Mouse (Mus musculus): ENCODE data around the gene Atoh7.

The Atoh7 gene

DNA sequence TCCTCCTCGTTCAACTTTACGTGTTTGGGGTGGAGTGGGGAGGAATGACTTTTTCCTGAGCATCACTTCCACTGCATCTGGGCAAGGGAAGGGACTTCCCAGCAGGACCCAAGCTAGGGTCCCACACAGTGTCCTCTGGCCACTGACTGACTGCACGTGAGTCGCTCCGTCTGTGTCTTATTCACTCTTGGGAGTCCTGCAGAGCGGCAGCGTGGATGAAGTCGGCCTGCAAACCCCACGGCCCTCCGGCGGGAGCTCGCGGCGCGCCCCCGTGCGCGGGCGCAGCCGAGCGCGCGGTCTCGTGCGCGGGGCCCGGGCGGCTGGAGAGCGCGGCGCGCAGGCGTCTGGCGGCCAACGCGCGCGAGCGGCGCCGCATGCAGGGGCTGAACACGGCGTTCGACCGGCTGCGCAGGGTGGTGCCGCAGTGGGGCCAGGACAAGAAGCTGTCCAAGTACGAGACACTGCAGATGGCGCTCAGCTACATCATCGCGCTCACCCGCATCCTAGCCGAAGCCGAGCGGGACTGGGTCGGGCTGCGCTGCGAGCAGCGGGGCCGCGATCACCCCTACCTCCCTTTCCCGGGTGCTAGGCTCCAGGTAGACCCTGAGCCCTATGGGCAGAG lies 601 bp downstream of the Atoh7 start:
- peak; percentile 43 for DNase-seq

DNA sequence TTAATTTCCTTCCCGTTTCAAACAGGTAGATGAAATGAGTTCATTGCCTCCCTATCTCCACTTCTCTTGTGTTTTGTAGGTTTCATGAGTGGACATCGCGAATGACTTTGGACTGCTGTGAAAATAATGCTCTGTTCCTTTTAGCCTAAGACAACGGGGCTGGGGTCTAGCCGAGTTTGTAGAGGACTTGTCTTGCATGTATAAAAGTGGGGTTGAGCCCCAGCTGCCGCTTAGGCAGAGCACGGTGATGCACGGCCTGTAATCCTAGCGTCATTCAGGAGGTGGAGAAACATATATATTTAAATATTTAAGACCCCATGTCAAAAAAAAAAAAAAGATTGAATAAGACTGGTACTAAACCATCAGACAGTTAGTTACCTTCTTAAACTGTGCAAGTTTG lies 1.2 kb downstream of the Atoh7 start:
- DNase-seq = no peak

DNA sequence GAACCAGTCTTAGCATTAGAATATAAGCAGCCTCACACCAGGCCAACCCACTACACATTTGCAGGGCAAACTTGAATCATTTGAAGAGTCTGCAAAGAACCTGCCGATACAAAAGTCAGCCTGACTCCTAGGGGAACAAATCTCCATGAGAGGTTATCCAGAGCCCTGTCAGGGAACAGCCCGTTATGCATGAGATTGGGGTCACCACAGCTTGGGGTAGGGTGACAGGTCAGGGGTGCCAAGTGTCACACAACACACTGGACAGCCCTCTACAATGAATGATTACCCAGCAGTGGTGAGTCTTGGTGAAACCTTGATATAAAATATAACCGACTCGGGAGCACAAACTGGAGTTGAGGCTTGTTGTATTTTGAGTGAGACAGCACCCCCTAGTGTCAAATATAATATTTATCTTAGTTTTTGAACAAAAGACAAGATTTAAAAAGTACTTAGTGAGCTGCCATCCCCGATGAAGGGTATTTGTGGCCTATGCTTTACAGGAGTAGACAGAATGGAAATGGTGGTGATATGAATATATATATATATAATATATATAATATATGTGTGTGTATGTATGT lies 13.7 kb downstream of the Atoh7 start:
- DNase-seq = no peak

DNA sequence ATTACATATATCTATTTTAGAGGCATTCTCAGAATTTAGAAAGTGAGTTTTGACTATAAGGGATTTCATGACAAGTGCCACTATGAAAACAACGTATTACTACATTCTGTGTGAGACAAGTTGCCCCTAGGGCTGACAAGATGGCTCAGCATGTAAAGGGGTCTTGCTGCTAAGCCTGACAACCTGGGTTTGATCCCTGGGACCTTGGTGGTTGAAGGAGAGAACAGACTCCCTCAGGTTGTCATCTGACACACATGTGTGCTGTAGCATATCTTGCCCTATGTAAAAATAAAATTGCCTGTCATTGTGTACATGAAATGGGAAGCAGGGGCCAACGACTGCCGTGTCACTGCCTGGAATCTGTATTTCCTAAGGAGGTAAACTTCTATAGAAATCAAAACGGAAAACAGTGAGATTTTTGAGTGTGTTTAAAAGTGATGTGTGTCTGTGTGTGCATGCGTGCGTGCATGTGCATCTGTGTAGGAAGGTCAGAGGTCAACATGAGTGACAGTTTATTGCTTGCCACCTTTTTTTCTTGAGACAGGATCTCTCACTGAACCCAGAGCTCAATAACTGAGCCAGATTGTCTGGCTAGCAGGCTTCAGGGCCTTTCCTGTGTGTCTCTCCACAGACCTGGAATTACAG lies 14.4 kb downstream of the Atoh7 start:
- DNase-seq = no peak

DNA sequence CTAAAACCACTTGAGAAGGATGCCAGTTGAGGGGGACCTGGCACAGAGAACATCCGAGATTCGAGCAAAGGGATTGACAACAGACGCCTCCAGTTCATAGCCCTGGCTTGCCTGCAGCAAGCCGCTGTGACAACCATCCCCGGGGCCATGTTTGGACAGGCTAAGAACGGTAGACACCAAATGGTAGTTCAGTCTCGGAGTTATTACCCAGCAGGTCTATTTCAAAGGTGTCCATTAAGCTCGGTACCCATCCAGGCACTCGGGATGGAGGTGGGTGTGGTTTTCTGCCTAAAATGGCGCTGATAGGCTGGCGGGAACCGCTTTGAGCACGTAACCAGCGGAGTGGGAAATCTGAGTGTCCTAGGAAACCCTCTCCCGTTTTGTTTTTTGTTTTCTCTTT lies 16.4 kb downstream of the Atoh7 start:
- DNase-seq = no peak

DNA sequence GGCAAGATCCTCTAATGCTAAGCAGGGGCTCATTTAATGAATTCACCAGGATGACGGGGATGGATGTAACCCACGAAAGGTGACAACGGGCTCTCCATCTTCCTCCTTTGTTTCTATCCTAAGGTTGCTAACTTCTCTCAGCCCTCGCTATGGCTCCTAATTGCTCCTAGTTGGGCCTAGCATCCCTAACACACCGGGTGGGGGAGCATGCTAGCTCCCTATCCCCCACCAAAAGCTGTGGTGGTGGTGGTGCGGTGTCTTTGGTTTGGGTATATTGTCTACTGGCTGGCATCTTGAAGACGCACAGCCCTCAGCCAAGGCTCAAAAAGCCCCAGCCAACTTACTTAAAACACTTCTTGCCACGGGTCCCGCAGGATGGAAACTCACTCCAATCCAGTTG lies 16.9 kb downstream of the Atoh7 start:
- DNase-seq = no peak

DNA sequence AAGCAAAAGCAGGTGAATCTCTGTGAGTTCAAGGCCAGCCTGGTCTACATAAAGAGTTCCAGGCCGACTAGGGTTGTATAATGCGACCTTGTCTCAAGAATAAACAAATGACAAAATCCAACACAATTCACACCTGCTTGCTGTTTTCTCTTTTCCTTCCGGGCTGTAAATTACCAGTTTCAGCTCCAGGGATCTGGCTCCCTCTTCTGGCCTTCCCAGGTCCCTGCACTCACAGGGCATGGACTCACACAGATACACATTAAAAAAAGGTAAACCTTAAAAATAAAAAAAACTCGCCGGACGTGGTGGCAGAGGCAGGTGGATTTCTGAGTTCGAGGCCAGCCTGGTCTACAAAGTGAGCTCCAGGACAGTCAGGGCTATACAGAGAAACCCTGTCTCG lies 18.1 kb downstream of the Atoh7 start:
- DNase-seq = no peak

DNA sequence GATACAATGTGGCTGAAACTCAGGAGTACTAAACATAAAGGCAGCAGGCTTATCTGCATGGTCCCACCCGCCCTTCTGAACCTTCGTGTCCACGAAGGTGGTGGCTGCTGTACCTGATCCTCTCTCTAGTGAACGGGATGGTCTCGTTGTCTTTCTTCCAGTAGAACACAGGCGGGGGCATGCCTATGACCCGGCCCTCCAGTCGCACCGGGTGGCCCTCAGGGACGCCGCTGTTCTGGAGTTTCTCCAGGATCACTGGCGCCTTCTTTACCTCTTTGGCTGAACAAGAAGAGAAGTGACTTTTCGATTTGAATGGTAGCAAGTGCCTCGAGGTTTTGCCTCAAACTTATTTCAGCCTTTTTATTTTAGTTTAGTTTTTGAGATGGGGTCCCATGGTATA lies 20.5 kb downstream of the Atoh7 start:
- no peak for DNase-seq

DNA sequence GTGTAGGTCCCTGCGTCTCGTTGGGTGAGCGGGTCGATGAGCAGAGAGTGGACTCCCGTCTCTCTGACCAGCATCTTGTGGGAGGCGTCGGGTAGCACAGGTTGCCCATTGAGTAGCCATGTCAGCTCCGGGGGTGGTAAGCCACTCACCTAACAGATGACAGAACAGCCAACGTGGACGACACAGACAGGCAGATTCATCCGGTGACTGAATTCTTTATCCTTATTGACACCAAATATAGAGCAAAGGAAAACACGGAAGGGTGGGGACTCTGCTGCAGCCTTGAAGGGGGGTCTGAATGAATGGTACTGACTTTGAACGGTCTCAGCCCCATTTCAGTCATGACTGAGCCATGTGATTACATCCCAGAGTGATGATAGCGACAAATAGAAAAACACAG lies 22.5 kb downstream of the Atoh7 start:
- DNase-seq = no peak

DNA sequence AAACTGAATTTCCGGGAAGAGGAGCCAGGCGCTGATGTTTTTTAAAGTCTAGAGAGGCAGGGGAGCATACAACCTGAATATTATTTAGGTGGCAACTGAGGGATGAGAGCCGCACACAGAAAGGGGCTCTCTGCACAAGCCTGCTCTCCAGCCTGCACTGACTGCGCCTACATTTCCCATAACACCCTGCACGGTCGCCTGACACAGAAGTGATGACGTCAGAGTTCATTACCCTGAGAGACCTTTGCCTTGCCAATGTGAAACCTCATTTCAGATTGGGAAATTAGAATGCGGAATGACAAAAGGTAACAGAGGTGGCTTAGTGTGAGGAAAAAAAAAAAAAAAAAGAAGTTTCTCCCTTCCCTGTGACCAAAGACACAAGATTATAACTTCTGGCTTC lies 23.1 kb downstream of the Atoh7 start:
- peak; percentile 22 for DNase-seq

DNA sequence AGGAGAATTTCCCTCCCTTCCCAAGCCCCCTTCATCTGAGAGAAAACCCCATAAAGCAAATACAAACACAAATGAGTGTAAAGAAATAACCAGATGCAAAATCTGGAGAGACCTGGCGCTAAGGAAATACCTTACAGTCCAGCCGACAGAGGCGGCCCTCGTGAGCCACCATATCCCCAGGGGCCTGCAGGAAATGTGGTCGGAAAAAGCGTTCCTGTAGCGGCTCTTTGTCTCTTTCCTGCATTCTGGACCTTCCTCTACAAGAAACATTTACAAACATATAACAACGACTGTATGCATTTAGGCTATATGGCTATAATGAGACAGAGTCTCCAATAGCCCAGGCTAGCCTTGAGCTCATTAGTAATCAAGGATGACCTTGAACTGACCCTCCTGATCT lies 23.7 kb downstream of the Atoh7 start:
- DNase-seq = no peak

DNA sequence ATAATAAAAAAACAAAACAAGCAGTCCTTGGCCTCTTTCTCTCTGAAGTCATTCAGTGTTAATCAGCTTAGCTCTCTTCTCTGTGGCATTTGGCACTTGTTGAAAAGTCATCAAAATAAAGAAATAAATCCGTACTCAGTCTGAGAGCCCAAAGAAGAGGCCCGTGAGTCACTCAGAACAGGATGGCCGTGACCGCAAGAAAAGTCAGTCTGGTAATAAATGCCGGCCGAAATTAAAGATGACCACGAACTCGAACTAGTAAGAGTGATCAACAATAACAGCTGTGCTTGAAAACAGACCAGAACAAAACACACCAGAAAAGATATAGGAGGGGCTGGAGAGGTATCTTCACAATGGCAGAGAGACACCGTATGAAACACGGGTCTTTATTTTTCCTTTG lies 24.6 kb downstream of the Atoh7 start:
- no peak for DNase-seq

DNA sequence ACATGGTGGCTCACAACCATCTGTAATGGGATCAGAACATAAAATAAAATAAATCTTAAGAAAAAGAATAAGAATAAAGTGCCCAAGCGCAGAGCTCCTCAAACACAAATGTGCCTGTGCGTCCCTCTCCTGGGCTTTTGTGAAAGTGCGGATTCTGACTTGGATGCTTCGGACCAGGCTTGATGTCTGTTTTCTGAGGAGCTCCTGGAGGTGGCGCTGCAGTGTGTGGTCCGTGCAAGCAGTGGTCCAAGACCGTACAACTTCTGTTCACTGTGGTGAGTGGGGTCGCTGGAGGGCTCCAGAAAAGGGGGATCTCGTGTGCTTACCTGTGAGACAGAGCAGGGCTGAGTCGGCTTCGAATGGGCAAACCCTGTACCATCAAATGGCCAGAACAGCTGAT lies 25.9 kb downstream of the Atoh7 start:
- no peak for DNase-seq

DNA sequence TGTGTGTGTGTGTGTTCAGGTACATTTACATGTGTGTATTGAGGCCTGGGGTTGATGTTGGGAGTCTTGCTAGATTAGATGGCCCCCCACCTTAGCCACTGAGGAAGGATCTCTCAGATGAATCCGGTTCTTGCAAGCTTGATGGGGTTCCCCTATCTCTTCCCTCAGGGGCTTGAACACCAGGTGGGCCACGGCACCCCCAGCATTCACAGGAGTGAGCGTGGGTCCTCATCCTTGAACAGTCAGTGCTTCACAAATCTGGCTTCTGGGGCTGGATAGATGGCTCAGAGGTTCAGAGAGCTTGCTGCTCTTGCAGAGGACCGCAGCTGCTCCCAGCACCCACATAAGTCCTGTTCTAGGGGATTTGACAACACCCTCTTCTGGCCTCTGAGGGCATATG lies 26.7 kb downstream of the Atoh7 start:
- no peak for DNase-seq

DNA sequence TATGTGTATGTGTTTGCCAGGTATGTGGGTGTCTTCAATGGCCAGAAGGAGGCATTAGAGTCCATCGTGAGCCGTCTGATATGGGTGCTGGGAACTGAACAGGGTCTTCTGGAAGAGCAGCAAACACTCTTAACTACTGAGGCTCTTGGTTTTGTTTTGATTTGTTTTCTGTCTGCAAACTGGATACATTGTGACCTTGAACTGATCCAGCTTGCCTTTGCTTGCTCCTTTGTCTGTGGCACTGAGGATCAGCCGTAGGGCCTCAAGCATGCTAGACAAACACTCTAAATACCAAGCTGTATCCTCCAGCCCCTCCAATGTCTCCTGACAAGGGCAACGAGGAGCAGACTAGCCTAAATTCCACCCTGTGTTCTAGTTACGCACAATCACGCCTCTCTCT lies 27.7 kb downstream of the Atoh7 start:
- no peak for DNase-seq

DNA sequence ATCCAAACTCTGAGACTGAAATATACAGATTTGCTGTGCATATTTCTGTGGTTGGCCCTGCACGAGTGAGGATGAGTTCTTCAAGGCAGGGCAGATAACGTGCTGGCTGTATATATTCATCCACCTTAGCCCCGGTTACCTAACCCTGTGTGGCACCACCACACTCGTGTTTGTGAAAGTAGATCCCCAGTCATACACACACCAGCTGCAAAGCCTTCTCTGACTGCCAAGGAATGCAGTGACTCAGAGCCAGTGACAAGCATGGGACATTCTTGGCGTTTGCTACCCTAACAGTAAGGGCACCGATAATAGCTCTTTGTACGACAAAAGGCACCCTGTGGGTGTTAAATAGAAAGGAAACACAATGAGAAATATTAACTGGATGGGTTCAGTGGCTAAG lies 28.8 kb downstream of the Atoh7 start:
- no peak for DNase-seq

DNA sequence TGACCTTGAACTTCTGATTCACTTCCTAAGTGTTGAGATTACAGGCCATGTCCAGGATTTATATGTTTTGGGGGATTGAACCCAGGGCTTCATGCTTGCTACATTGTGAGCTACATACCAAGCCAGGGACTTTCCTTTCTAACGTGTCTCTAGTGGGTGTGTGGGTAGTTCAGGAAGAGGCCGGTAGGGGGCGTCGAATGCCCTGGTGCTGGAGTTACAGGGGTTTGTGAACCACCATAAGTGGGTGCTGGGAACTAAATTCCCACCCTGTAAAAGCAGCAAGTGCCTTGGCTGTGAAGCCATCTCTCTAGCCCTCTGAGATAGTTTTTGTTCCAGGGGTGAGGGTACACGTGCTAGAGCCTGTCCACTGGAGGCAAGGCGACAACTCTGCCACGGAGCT lies 31.0 kb downstream of the Atoh7 start:
- no peak for DNase-seq

DNA sequence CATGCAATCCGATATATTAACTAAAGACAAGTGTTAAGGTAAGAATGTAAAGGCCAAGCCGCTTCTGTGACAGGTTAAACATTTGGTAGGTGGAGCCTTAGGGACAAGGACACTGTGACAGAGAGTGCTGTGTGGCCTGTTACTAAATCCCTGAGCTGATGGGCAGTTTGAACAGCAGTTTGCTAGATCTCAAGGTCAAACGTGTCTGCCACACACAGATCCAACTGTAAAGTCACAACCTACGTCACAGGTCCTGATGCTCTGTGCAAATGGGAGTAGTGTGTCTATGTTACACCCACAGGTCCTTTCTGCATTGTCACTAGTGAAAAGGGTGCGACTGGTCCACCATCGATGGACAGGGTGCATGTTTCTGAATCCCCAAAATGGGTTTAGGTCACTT lies 32.9 kb downstream of the Atoh7 start:
- DNase-seq = no peak

DNA sequence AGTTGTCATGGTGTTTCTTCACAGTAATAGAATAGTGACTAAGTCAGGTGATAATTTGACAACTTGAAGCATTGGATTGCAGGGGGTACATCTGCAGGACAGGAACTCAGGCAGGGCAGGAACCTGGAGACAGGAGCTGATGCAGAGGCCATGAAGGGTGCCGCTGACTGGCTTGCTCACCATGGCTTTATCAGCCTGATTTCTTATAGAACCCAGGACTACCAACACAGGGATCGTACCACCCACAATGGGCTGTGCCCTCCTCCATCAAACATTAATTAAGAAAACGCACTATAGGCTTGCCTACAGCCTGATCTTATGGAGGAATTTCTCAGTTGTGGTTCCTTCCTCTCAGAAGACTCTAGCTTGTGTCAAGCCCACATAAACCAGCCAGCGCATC lies 33.9 kb downstream of the Atoh7 start:
- no peak for DNase-seq

DNA sequence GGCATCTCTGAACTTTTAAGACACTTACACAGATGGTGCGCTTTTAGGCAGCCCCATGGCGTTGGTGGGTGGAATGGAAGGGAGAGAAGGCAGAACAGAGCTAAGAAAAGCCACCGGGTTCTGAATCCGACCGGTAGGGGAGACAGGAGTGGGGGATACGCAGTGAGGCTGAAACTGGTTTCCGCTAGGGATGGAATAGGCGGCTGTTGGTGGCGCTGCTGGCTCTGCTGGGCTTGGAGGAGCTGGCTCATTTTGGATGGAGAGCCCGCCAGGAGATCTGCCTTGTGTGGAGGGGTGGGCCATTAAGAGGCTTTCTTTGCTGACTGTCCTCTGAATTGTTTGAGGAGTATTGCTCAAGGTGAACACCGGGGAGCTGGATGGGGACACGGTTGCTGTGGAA lies 36.2 kb downstream of the Atoh7 start:
- no peak for DNase-seq

DNA sequence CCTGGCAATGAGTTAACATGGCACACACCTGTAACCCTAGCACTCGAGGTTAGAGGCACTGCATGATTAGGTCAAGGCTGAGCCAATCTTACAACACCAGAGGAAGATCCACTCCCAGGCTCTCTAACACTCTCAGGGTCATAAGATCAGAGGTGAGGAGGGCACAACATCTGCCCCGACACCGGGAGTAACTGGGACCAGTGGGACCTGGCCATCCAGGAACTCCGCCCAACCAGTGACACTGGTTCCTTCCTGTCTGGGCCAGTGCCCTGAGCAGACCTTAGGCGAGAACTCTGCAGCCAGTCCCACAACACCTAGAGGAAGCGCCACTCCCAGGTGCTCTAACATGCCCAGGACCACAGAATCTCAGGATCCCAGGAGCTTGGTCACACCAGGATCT lies 37.0 kb downstream of the Atoh7 start:
- DNase-seq = no peak

DNA sequence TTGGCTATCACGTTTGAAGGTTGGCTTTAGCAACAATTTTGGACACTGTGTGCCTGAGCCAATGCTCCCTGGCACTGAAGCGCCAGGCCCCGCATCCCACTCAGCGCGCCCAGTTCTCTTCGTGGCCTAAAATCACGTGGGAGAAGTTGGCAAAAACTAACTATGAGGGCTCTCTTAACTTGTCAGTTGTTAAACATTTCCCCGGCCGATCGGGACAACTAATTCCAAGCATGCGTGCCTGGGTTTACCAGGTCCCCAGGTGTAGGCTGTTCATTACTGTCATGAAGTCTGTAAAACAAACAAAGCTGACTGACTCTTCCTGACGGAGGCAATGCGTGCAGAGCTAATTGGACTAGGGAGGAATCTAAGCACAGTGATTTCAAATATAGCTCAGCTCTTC lies 43.2 kb downstream of the Atoh7 start:
- no peak for DNase-seq
